Mouse (Mus musculus) ovary, postnatal 36 days (tissue): Measurements from ENCODE around the gene Ell2.
A peak's percentile ranks its signal among the peaks of the same experiment; 100 is the strongest.

Experiments used
- DNase-seq: peaks from one replicate; pipeline ENCODE4 v3.0.0; 2022; ENCODE audit warnings: low spot score, mixed read lengths

Ell2 gene

GRCm38 (mm10) chr13:75733594-75734161 is 27.1 kb downstream of the Ell2 start:
- DNase-seq, result no peak

- DNase-seq, result no peak
Measured at GRCm38 (mm10) chr13:75734231-75734630, 27.7 kb downstream of the Ell2 start.

GRCm38 (mm10) chr13:75735606-75736005 is 29.0 kb downstream of the Ell2 start:
- DNase-seq, result no peak

GRCm38 (mm10) chr13:75737991-75738390 is 31.4 kb downstream of the Ell2 start:
- DNase-seq, result peak; percentile 6

- DNase-seq, result no peak
Measured at GRCm38 (mm10) chr13:75738536-75738935, 32.0 kb downstream of the Ell2 start.

GRCm38 (mm10) chr13:75738957-75739356 is 32.4 kb downstream of the Ell2 start:
- DNase-seq, result no peak

- DNase-seq, result no peak
Measured at GRCm38 (mm10) chr13:75740018-75740417, 33.5 kb downstream of the Ell2 start.

- no peak for DNase-seq
Measured at GRCm38 (mm10) chr13:75741119-75741518, 34.6 kb downstream of the Ell2 start.

- no peak for DNase-seq
Measured at GRCm38 (mm10) chr13:75741736-75742729, 35.5 kb downstream of the Ell2 start.

- DNase-seq, result no peak
Measured at GRCm38 (mm10) chr13:75742970-75743369, 36.4 kb downstream of the Ell2 start.

GRCm38 (mm10) chr13:75744065-75744464 is 37.5 kb downstream of the Ell2 start:
- no peak for DNase-seq

GRCm38 (mm10) chr13:75745328-75745727 is 38.8 kb downstream of the Ell2 start:
- no peak for DNase-seq

- DNase-seq, result no peak
Measured at GRCm38 (mm10) chr13:75747265-75747664, 40.7 kb downstream of the Ell2 start.

- DNase-seq, result no peak
Measured at GRCm38 (mm10) chr13:75748685-75749084, 42.1 kb downstream of the Ell2 start.

- DNase-seq, result no peak
Measured at GRCm38 (mm10) chr13:75750785-75751184, 44.2 kb downstream of the Ell2 start.

- peak; percentile 88 for DNase-seq
Measured at GRCm38 (mm10) chr13:75752216-75752938, 45.8 kb downstream of the Ell2 start.

- no peak for DNase-seq
Measured at GRCm38 (mm10) chr13:75754398-75754797, 47.8 kb downstream of the Ell2 start.

GRCm38 (mm10) chr13:75760859-75761548 is 54.4 kb downstream of the Ell2 start:
- DNase-seq, result no peak

- DNase-seq, result no peak
Measured at GRCm38 (mm10) chr13:75762759-75763158, 56.2 kb downstream of the Ell2 start.

GRCm38 (mm10) chr13:75763280-75763679 is 56.7 kb downstream of the Ell2 start:
- DNase-seq, result no peak

- no peak for DNase-seq
Measured at GRCm38 (mm10) chr13:75765742-75766141, 59.2 kb downstream of the Ell2 start.

- no peak for DNase-seq
Measured at GRCm38 (mm10) chr13:75766238-75766637, 59.7 kb downstream of the Ell2 start.
